Mouse (Mus musculus): ENCODE data around the gene Dnaaf3. TPM values are rescaled to one million over a fixed set of nuclear protein-coding genes. Genes with fewer than 3 reads are reported as not detected.

Dnaaf3 gene
- total RNA-seq, 1 experiment from 2014 or later = 1.6 TPM

- ATAC-seq (replicated peaks; ENCODE audit: low read depth, poor library complexity, severe bottlenecking) = no peak
These were observed 29.7 kb downstream of the Dnaaf3 start for GRCm38 (mm10) chr7:4502421-4503090.

DNA sequence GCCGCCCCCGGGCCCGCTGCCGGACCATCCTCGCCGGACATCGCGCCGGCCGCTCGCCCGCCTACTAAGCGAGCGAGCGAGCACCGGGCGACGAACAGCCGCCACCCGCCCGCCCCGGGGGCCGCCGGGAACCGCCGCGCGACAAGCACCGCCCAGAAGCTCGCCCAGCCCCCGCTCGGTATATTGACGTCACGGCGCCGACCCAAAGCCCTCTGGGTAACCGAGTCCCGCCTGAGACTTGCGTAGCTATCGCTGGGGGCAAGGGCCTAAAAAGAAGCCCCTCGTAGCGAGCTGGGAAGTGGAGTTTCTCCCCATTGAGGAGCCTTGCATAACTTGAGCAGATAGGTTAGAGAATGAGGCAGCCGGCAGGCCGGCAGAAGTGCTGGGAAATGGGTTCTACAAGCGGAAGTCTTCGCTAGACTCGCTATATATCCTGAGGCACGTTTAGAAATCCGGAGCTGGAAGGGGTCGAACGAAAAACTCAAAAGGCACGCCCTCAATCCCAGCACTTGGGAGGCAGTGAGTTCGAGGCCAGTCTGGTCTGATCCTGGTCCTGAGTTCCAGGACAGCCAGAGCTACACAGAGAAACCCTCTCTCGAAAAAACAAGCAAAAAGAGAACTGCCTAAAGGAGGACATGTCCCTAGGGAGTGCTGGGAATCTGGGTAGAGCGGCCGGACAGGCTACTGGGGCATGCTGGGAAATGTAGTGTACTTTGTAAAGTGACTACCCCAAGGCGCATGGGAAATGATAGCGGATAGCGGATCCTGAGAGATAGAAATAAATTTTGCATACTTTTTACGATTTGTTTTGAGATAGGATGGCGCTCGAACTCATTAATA, 30.5 kb downstream of the Dnaaf3 start, which contains the start of gene Ppp1r12c:
TSS of gene Ppp1r12c (minus strand) at position 123 of the 840 bp plus-strand sequence.
- peak; percentile 72 for ATAC-seq (replicated peaks; ENCODE audit: low read depth, poor library complexity, severe bottlenecking)

- peak; percentile 22 for ATAC-seq (replicated peaks; ENCODE audit: low read depth, poor library complexity, severe bottlenecking)
These were observed 31.3 kb downstream of the Dnaaf3 start for GRCm38 (mm10) chr7:4500892-4501471.

DNA sequence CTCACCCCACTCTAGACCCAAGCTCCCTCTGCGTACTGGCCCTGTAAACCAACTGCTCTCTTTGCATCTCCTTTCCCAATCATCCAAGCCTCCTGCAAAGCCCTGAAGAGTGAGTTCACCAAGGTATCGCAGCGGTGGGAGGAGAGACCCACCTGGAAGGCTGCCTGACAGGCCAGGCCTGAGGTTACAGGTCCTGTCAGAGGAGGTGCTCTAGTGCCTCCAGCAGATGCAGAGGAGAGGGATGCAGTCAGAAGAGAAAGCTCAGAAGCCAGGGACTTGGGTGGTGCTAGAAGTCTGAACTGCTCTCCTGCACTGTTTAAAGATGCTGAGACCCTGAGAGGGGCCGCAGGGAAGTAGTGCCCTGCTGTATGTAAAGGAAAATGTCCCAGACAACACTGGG, 33.2 kb downstream of the Dnaaf3 start:
- ATAC-seq (replicated peaks; ENCODE audit: low read depth, poor library complexity, severe bottlenecking) = no peak

DNA sequence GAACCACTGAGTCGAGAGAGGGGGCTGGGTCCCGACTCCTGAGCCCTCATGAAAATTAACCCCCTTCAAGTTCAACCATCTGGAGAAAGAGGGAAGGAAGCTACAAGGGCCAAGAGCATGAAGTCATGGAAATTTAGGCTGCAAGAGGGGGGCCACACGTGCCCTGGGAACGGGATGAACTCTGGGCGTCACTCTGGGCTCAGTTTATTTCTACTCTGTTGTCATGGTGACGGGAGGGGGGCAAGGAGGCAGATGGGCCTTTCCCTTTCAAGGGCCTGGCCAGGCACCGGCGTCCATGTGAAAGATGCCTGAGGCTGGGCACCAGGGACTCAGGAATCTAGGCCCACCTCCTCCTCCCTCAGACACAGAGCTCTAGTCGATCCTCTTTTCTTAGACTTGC, 34.0 kb downstream of the Dnaaf3 start:
- peak; percentile 6; the same call in 1 of the 2 replicates for ATAC-seq (replicated peaks; ENCODE audit: low read depth, poor library complexity, severe bottlenecking)

GRCm38 (mm10) chr7:4497271-4497903, 34.9 kb downstream of the Dnaaf3 start:
- ATAC-seq (replicated peaks; ENCODE audit: low read depth, poor library complexity, severe bottlenecking) = no peak

GRCm38 (mm10) chr7:4496468-4496867, 35.8 kb downstream of the Dnaaf3 start:
- ATAC-seq (replicated peaks; ENCODE audit: low read depth, poor library complexity, severe bottlenecking) = no peak

- ATAC-seq (replicated peaks; ENCODE audit: low read depth, poor library complexity, severe bottlenecking) = 0 out of 2 replicates have a peak, but pooled peaks have one; percentile 4
These were observed 38.3 kb downstream of the Dnaaf3 start for GRCm38 (mm10) chr7:4493991-4494390.

DNA sequence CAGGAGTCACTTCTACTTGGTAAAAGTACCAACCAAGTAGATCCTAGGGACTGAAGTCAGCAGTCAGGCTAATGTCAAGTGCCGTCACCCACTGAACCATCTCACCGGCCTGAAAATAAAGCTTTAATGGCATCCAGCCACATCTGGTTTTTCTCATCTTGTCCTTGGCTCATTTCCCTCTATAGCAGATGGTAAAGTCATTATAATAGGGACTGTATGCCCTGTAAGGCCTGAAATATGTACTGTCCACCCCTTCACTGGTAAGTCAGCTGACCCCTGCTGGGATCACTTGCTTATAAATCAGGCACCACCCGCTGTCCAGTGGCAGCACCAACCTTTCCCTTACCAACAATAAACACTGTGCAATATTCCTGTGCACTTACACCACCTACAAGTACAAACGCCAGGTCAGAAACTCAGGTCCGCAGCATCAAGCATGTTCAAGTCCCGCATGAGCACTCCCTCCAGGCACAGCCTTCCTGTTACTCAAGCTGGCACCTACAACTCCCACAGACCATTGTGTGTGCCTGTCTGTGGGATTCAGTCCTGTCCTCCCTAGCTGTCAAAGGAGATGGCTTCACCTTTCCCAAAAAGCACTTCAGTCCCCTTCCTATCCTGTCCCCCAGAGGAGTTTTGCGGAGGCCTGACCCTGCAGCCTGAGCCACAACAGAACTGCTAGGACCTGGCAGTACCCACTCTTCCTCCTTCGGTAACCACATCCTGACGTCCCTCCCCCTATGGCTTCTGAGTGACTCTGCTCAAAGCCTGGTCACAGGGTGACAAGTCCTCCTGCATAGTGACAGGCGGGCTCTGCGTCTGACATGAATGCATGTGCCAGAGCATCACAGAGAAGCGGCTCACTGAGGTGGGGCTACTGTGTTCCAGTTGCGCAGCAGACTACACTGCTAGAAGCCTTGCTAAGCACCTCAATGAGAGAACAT, 39.7 kb downstream of the Dnaaf3 start:
- peak; percentile 95 for ATAC-seq (replicated peaks; ENCODE audit: low read depth, poor library complexity, severe bottlenecking)

GRCm38 (mm10) chr7:4491308-4491707, 40.9 kb downstream of the Dnaaf3 start:
- peak; percentile 23 for ATAC-seq (replicated peaks; ENCODE audit: low read depth, poor library complexity, severe bottlenecking)

- no peak for ATAC-seq (replicated peaks; ENCODE audit: low read depth, poor library complexity, severe bottlenecking)
These were observed 50.0 kb downstream of the Dnaaf3 start for GRCm38 (mm10) chr7:4482281-4482680.

DNA sequence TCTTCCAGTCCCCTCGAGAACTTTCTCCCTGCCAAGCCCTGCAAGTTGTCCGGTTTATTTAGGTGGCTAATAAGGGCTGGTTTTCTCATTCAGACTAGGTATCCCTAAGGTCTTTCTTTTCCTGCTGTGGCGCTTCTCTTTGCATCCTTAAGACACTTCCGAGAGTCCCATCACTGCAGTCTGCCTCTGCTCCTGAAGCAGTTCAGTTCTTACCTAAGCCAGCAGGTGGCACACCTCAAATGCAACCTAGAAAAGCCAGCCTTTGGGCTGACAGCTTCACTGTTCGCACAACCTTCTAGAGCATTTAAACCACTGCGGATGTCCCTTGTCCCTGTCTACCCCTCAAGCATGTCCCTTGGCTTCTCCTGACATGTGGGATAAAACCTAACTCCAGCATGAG, 52.6 kb downstream of the Dnaaf3 start:
- ATAC-seq (replicated peaks; ENCODE audit: low read depth, poor library complexity, severe bottlenecking) = peak; percentile 55

DNA sequence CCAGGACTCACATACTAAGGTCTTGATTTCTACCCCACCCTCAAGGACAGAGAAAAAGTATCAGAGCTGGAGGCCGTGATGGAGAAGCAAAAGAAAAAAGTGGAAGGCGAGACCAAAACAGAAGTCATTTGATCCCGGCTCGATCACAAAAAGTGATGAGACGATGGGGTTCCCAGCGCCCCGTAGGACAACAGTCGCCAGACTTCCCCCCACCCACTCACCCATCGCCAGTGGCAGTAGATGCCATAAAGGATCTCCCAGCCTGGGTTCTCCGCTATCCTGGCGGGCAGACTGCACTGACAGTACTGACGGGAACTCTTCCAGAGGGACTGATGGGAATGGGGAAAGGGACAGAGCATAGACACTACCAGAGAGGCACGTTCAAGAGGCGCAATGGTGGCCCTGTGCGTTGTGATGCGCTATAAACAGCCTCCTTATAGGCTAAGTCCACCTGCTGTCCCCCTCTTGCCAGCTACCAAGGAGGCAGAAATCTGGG, 53.4 kb downstream of the Dnaaf3 start:
- ATAC-seq (replicated peaks; ENCODE audit: low read depth, poor library complexity, severe bottlenecking) = no peak

GRCm38 (mm10) chr7:4478021-4478795, 54.0 kb downstream of the Dnaaf3 start:
- ATAC-seq (replicated peaks; ENCODE audit: low read depth, poor library complexity, severe bottlenecking) = peak; percentile 87

- ATAC-seq (replicated peaks; ENCODE audit: low read depth, poor library complexity, severe bottlenecking) = no peak
These were observed 58.3 kb downstream of the Dnaaf3 start for GRCm38 (mm10) chr7:4473940-4474339.
